Mouse (Mus musculus): ENCODE results near the gene Olfr1218.

DNA sequence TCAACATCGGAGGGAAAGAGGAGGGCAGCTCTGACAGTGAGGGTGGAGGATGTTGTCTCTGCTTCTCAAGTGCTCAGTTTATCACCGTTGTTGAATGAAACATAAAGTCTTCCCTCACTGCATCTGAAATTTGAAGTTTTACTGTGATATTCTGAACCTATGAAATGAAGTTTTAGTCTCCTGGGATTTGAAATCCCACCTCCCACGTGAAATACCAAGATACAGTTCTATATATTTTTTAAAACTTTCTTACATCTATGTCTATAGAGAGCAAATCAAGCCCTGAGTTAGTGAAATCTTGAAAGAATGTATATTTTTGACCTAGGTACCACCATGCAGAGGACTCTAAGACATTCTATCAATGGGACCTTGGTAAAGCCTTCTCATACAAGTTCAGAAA is 45.7 kb upstream of the Olfr1218 start, which contains the start of gene Olfr1220:
- TF ChIP-seq POLR2A (IDR thresholded peaks at IDR 0.05; ENCODE audit: low read depth, low read length) (no peak), CTCF (IDR thresholded peaks at IDR 0.05; ENCODE audit: extremely low read depth, insufficient read depth, insufficient read length, insufficient replicate concordance) (no peak)
